Mouse (Mus musculus): ENCODE results near the gene Gm10644.

DNA sequence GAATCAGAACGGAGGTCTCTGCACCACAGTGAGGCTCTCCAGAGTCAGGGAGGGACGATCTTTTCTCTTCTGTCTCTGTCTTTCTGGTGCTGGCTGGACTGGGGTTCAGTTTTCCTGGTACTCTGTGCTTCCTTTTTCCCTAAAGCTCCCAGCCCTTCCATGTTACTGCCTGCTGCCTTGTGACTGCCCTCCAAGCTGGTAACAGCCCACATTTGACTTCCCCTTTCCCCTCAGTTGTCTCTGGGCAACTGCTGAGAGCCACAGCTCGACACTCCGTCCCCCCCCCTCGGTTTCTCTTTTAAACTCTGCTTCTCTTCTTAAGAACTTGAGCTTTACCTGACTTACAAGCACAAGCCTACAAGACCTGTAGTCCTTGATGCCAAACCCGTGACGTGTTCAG lies 34.2 kb upstream of the Gm10644 start:
- TF ChIP-seq CTCF (IDR thresholded peaks at IDR 0.05; ENCODE audit: borderline replicate concordance, insufficient read depth, low read depth, low read length) (no peak), POLR2A (IDR thresholded peaks at IDR 0.05; ENCODE audit: borderline replicate concordance, insufficient read depth, low read length) (no peak)
